Mouse (Mus musculus): ENCODE data around the gene Olfr12. TPM values are rescaled to one million over a fixed set of nuclear protein-coding genes. Genes with fewer than 3 reads are reported as not detected.

The Olfr12 gene
- total and polyA plus RNA-seq, 2 experiments, result not detected

GRCm38 (mm10) chr1:92628227-92628626 is 10.6 kb downstream of the Olfr12 start:
- Histone ChIP-seq H3K27me3 (ENCODE audit: control insufficient read depth, insufficient read depth, low read length) (no peaks in the 10 kb centered on the region), H3K27ac (replicated peaks; ENCODE audit: insufficient read depth, low read depth, low read length) (no peak overlapping the region), H3K9ac (ENCODE audit: low read depth, low read length) (no peak overlapping the region), H3K4me1 (ENCODE audit: control insufficient read depth, insufficient read depth, low read length) (no peaks in the 10 kb centered on the region), H3K4me3 (ENCODE audit: insufficient read depth, low read depth, low read length) (no peak overlapping the region), H3K36me3 (ENCODE audit: control insufficient read depth, insufficient read depth, low read length) (no peaks in the 10 kb centered on the region), H3K79me2 (ENCODE audit: control insufficient read depth, insufficient read depth, low read length) (no peaks in the 10 kb centered on the region)
- no peak for DNase-seq (ENCODE audit: extremely low read depth, low read depth, low spot score)
- TF ChIP-seq CTCF (IDR thresholded peaks at IDR 0.05; ENCODE audit: low read depth, low read length) (no peak), POLR2A (IDR thresholded peaks at IDR 0.05; ENCODE audit: extremely low read depth, insufficient read depth, low read length) (no peak)
- WGBS, result 59% methylated on average over 4 of the region's 4 CpGs

- Histone ChIP-seq H3K79me2 (ENCODE audit: control insufficient read depth, insufficient read depth, low read length) (no peaks in the 10 kb centered on the region), H3K9ac (ENCODE audit: low read depth, low read length) (no peak overlapping the region), H3K4me1 (ENCODE audit: control insufficient read depth, insufficient read depth, low read length) (no peaks in the 10 kb centered on the region), H3K36me3 (ENCODE audit: control insufficient read depth, insufficient read depth, low read length) (no peaks in the 10 kb centered on the region; the same call in 1 of the 2 replicates), H3K27ac (replicated peaks; ENCODE audit: insufficient read depth, low read depth, low read length) (no peak overlapping the region), H3K4me3 (ENCODE audit: insufficient read depth, low read depth, low read length) (no peak overlapping the region), H3K27me3 (ENCODE audit: control insufficient read depth, insufficient read depth, low read length) (no peaks in the 10 kb centered on the region)
- no peak for TF ChIP-seq CTCF (IDR thresholded peaks at IDR 0.05; ENCODE audit: low read depth, low read length)
- no peak for TF ChIP-seq POLR2A (IDR thresholded peaks at IDR 0.05; ENCODE audit: extremely low read depth, insufficient read depth, low read length)
- no peak for DNase-seq (ENCODE audit: extremely low read depth, low read depth, low spot score)
- WGBS, result 79% methylated on average over 5 of the region's 5 CpGs
Measured at GRCm38 (mm10) chr1:92632196-92632595, 14.6 kb downstream of the Olfr12 start.

GRCm38 (mm10) chr1:92632948-92633347 is 15.4 kb downstream of the Olfr12 start:
- H3K79me2 ChIP-seq (ENCODE audit: control insufficient read depth, insufficient read depth, low read length), result no peaks in the 10 kb centered on the region
- TF ChIP-seq POLR2A (IDR thresholded peaks at IDR 0.05; ENCODE audit: extremely low read depth, insufficient read depth, low read length) (no peak), CTCF (IDR thresholded peaks at IDR 0.05; ENCODE audit: low read depth, low read length) (no peak)
- DNase-seq (ENCODE audit: extremely low read depth, low read depth, low spot score), result no peak
- no peaks in the 10 kb centered on the region for H3K4me1 ChIP-seq (ENCODE audit: control insufficient read depth, insufficient read depth, low read length)
- H3K4me3 ChIP-seq (ENCODE audit: insufficient read depth, low read depth, low read length), result no peak overlapping the region
- WGBS, result 61% methylated on average over 6 of the region's 6 CpGs
- no peaks in the 10 kb centered on the region for H3K27me3 ChIP-seq (ENCODE audit: control insufficient read depth, insufficient read depth, low read length)
- H3K9ac ChIP-seq (ENCODE audit: low read depth, low read length), result no peak overlapping the region
- H3K27ac ChIP-seq (replicated peaks; ENCODE audit: insufficient read depth, low read depth, low read length), result no peak overlapping the region
- no peaks in the 10 kb centered on the region; the same call in 1 of the 2 replicates for H3K36me3 ChIP-seq (ENCODE audit: control insufficient read depth, insufficient read depth, low read length)

GRCm38 (mm10) chr1:92633726-92634125 is 16.1 kb downstream of the Olfr12 start:
- no peak for DNase-seq (ENCODE audit: extremely low read depth, low read depth, low spot score)
- TF ChIP-seq CTCF (IDR thresholded peaks at IDR 0.05; ENCODE audit: low read depth, low read length) (no peak), POLR2A (IDR thresholded peaks at IDR 0.05; ENCODE audit: extremely low read depth, insufficient read depth, low read length) (no peak)
- no peaks in the 10 kb centered on the region; the same call in 1 of the 2 replicates for H3K36me3 ChIP-seq (ENCODE audit: control insufficient read depth, insufficient read depth, low read length)
- no peaks in the 10 kb centered on the region for H3K4me1 ChIP-seq (ENCODE audit: control insufficient read depth, insufficient read depth, low read length)
- WGBS, result 84% methylated on average over 8 of the region's 8 CpGs
- H3K9ac ChIP-seq (ENCODE audit: low read depth, low read length), result no peak overlapping the region
- H3K27ac ChIP-seq (replicated peaks; ENCODE audit: insufficient read depth, low read depth, low read length), result no peak overlapping the region
- no peak overlapping the region for H3K4me3 ChIP-seq (ENCODE audit: insufficient read depth, low read depth, low read length)
- H3K27me3 ChIP-seq (ENCODE audit: control insufficient read depth, insufficient read depth, low read length), result no peaks in the 10 kb centered on the region
- no peaks in the 10 kb centered on the region for H3K79me2 ChIP-seq (ENCODE audit: control insufficient read depth, insufficient read depth, low read length)

- H3K79me2 ChIP-seq (ENCODE audit: control insufficient read depth, insufficient read depth, low read length), result no peaks in the 10 kb centered on the region
- 72% methylated on average over 1 of the region's 1 CpGs for WGBS
- no peaks in the 10 kb centered on the region for H3K4me1 ChIP-seq (ENCODE audit: control insufficient read depth, insufficient read depth, low read length)
- no peak overlapping the region for H3K4me3 ChIP-seq (ENCODE audit: insufficient read depth, low read depth, low read length)
- H3K27ac ChIP-seq (replicated peaks; ENCODE audit: insufficient read depth, low read depth, low read length), result no peak overlapping the region
- no peak overlapping the region for H3K9ac ChIP-seq (ENCODE audit: low read depth, low read length)
- no peak for TF ChIP-seq POLR2A (IDR thresholded peaks at IDR 0.05; ENCODE audit: extremely low read depth, insufficient read depth, low read length)
- no peak for TF ChIP-seq CTCF (IDR thresholded peaks at IDR 0.05; ENCODE audit: low read depth, low read length)
- DNase-seq (ENCODE audit: extremely low read depth, low read depth, low spot score), result no peak
- no peaks in the 10 kb centered on the region for H3K27me3 ChIP-seq (ENCODE audit: control insufficient read depth, insufficient read depth, low read length)
- H3K36me3 ChIP-seq (ENCODE audit: control insufficient read depth, insufficient read depth, low read length), result no peaks in the 10 kb centered on the region; the same call in 1 of the 2 replicates
Measured at GRCm38 (mm10) chr1:92634569-92634968, 17.0 kb downstream of the Olfr12 start.

GRCm38 (mm10) chr1:92634976-92635599 is 17.5 kb downstream of the Olfr12 start:
- no peaks in the 10 kb centered on the region for H3K27me3 ChIP-seq (ENCODE audit: control insufficient read depth, insufficient read depth, low read length)
- no peaks in the 10 kb centered on the region; the same call in 1 of the 2 replicates for H3K36me3 ChIP-seq (ENCODE audit: control insufficient read depth, insufficient read depth, low read length)
- WGBS, result 87% methylated on average over 4 of the region's 4 CpGs
- H3K4me3 ChIP-seq (ENCODE audit: insufficient read depth, low read depth, low read length), result no peak overlapping the region
- no peak for DNase-seq (ENCODE audit: extremely low read depth, low read depth, low spot score)
- H3K9ac ChIP-seq (ENCODE audit: low read depth, low read length), result no peak overlapping the region
- no peak overlapping the region for H3K27ac ChIP-seq (replicated peaks; ENCODE audit: insufficient read depth, low read depth, low read length)
- no peaks in the 10 kb centered on the region for H3K4me1 ChIP-seq (ENCODE audit: control insufficient read depth, insufficient read depth, low read length)
- TF ChIP-seq POLR2A (IDR thresholded peaks at IDR 0.05; ENCODE audit: extremely low read depth, insufficient read depth, low read length), result no peak
- TF ChIP-seq CTCF (IDR thresholded peaks at IDR 0.05; ENCODE audit: low read depth, low read length), result no peak
- no peaks in the 10 kb centered on the region for H3K79me2 ChIP-seq (ENCODE audit: control insufficient read depth, insufficient read depth, low read length)

Data from liver, adult 2 months (tissue).